Mouse (Mus musculus) forebrain, embryonic 12.5 days (tissue): ENCODE data around the gene Smim14. TPM values are rescaled to one million over a fixed set of nuclear protein-coding genes. Genes with fewer than 3 reads are reported as not detected.
A peak's percentile ranks its signal among the peaks of the same experiment; 100 is the strongest.

ENCODE experiments used
- ATAC-seq: fragments of 200-750 bp; cut with Nextera tagmentation; 2 replicates; pipeline ENCODE4 v1.8.0; 2017; ENCODE audit warnings: moderate TSS enrichment; ENCODE audit not compliant: low FRiP score
- H3K27ac ChIP-seq: fragments of 300-500 bp; sonication (generic); 2 replicates; pipeline ENCODE4 v1.5.1; 2016; ENCODE audit warnings: mild to moderate bottlenecking
- H3K27me3 ChIP-seq: fragments of 300-500 bp; sonication (generic); 2 replicates; pipeline ENCODE4 v1.6.1; 2016; ENCODE audit warnings: mild to moderate bottlenecking
- H3K36me3 ChIP-seq: fragments of 300-500 bp; sonication (generic); replicated peaks from 2 replicates; pipeline ENCODE4 v1.6.1; 2016; ENCODE audit warnings: mild to moderate bottlenecking
- H3K4me1 ChIP-seq: fragments of 300-500 bp; sonication (generic); 2 replicates; pipeline ENCODE4 v1.6.1; 2016
- H3K4me2 ChIP-seq: fragments of 300-500 bp; sonication (generic); 2 replicates; pipeline ENCODE4 v1.6.1; 2016; ENCODE audit warnings: mild to moderate bottlenecking, moderate library complexity
- H3K4me3 ChIP-seq: fragments of 300-500 bp; sonication (generic); replicated peaks from 2 replicates; pipeline ENCODE4 v1.5.1; 2016; ENCODE audit warnings: mild to moderate bottlenecking
- H3K9ac ChIP-seq: fragments of 300-500 bp; sonication (generic); 2 replicates; pipeline ENCODE4 v1.6.1; 2016; ENCODE audit warnings: mild to moderate bottlenecking
- H3K9me3 ChIP-seq: fragments of 300-500 bp; sonication (generic); 2 replicates; pipeline ENCODE4 v1.6.1; 2016
- WGBS: fragments of 180-500 bp; shearing (Covaris S2); methylation state at CpG from one replicate; pipeline ENCODE4 v1.1.7; 2016; 5-methylcytosine and 5-hydroxymethylcytosine counted together
- polyA plus RNA-seq: library from polyadenylated mRNA; unstranded; fragments of >200 nt; fragmentation: Nextera tagmentation; extraction: Ambion mirVana; gene quantifications from 2 replicates; pipeline ENCODE4 v1.2.1, GENCODE M21; 2016

Smim14 gene
- polyA plus RNA-seq, 1 experiment from 2014 or later: 113 TPM

GRCm38 (mm10) chr5:65420822-65421221, 116.2 kb downstream of the Smim14 start:
- no peak for ATAC-seq
- 81% methylated on average over 6 of the region's 6 CpGs for WGBS
- Histone ChIP-seq H3K27me3 (no peaks in the 10 kb centered on the region), H3K4me1 (peaks cover 4% of the 10 kb centered on the region; the same call in 1 of the 2 replicates), H3K27ac (no peak overlapping the region), H3K36me3 (peaks cover 70% of the 10 kb centered on the region), H3K4me3 (no peak overlapping the region), H3K9me3 (no peaks in the 10 kb centered on the region), H3K9ac (no peak overlapping the region), H3K4me2 (no peak overlapping the region)

- H3K4me2 ChIP-seq: no peak overlapping the region
- no peaks in the 10 kb centered on the region for H3K27me3 ChIP-seq
- ATAC-seq: no peak
- WGBS: 66% methylated on average over 10 of the region's 10 CpGs
- no peak overlapping the region for H3K4me3 ChIP-seq
- H3K9ac ChIP-seq: no peak overlapping the region
- H3K27ac ChIP-seq: no peak overlapping the region
- no peaks in the 10 kb centered on the region for H3K9me3 ChIP-seq
- H3K36me3 ChIP-seq: peaks cover 68% of the 10 kb centered on the region
- peaks cover 8% of the 10 kb centered on the region; the same call in 1 of the 2 replicates for H3K4me1 ChIP-seq
These were observed 117.8 kb downstream of the Smim14 start for GRCm38 (mm10) chr5:65419136-65419535.

GRCm38 (mm10) chr5:65415653-65416458, 121.1 kb downstream of the Smim14 start:
- WGBS: 17% methylated on average over 26 of the region's 26 CpGs
- Histone ChIP-seq H3K9me3 (no peaks in the 10 kb centered on the region), H3K36me3 (peaks cover 57% of the 10 kb centered on the region), H3K4me1 (peaks cover 8% of the 10 kb centered on the region; the same call in 1 of the 2 replicates), H3K9ac (no peak overlapping the region), H3K4me2 (peak overlapping the region; percentile 23; the same call in 1 of the 2 replicates), H3K4me3 (no peak overlapping the region), H3K27ac (no peak overlapping the region), H3K27me3 (no peaks in the 10 kb centered on the region)
- no peak for ATAC-seq

GRCm38 (mm10) chr5:65407989-65408388, 129.0 kb downstream of the Smim14 start:
- H3K27me3 ChIP-seq: no peaks in the 10 kb centered on the region
- peak overlapping the region; percentile 50; the same call in 1 of the 2 replicates for H3K27ac ChIP-seq
- no peak for ATAC-seq
- peaks cover 6% of the 10 kb centered on the region for H3K4me1 ChIP-seq
- H3K4me2 ChIP-seq: no peak overlapping the region
- WGBS: 22% methylated on average over 12 of the region's 12 CpGs
- H3K9me3 ChIP-seq: no peaks in the 10 kb centered on the region
- no peak overlapping the region for H3K4me3 ChIP-seq
- H3K36me3 ChIP-seq: peaks cover 53% of the 10 kb centered on the region
- H3K9ac ChIP-seq: peak overlapping the region; percentile 27; the same call in 1 of the 2 replicates

GRCm38 (mm10) chr5:65401251-65401994, 135.6 kb downstream of the Smim14 start:
- Histone ChIP-seq H3K4me3 (no peak overlapping the region), H3K9ac (no peak overlapping the region), H3K27ac (no peak overlapping the region), H3K9me3 (no peaks in the 10 kb centered on the region), H3K36me3 (peaks cover 72% of the 10 kb centered on the region), H3K27me3 (no peaks in the 10 kb centered on the region), H3K4me2 (no peak overlapping the region), H3K4me1 (no peaks in the 10 kb centered on the region)
- peak; percentile 55; the same call in 1 of the 2 replicates for ATAC-seq
- 29% methylated on average over 2 of the region's 2 CpGs for WGBS

Other genes starting within 250 kb of the Smim14 start
- gene Rfc1, start 201.5 kb downstream of the Smim14 start, polyA plus RNA-seq: 88.1 and 93.8 TPM in 2 replicates
- 0.13 TPM in 1 of 2 replicates, not detected in the other for gene Klb, start 188.9 kb downstream of the Smim14 start, polyA plus RNA-seq
- gene Rpl9, start 145.7 kb downstream of the Smim14 start, polyA plus RNA-seq: 738 and 747 TPM in 2 replicates
- 61.4 and 66.6 TPM in 2 replicates for gene Lias, start 145.7 kb downstream of the Smim14 start, polyA plus RNA-seq
- 78.7 and 85.9 TPM in 2 replicates for gene Ugdh, start 101.2 kb downstream of the Smim14 start, polyA plus RNA-seq
- not detected in 2 replicates for gene Gm43552, start 44.4 kb downstream of the Smim14 start, polyA plus RNA-seq
- gene Ube2k, start within 50 bp of the Smim14 start, polyA plus RNA-seq: 185 and 192 TPM in 2 replicates
- gene Pds5a, start 161.1 kb upstream of the Smim14 start, polyA plus RNA-seq: 130 and 136 TPM in 2 replicates
- gene N4bp2, start 226.3 kb upstream of the Smim14 start, polyA plus RNA-seq: 42.1 and 43.5 TPM in 2 replicates